Mouse (Mus musculus) E14TG2a.4 (cell line): ENCODE measurements around the gene Fam81a.
A peak's percentile ranks its signal among the peaks of the same experiment; 100 is the strongest.

Experiments used
- H3K27me3 ChIP-seq: 2 replicates; pipeline ENCODE4 v1.6.1; 2014; ENCODE audit warnings: low read length, control low read depth; ENCODE audit not compliant: insufficient read depth
- H3K36me3 ChIP-seq: 2 replicates; pipeline ENCODE4 v1.6.1; 2014; ENCODE audit warnings: low read length, control low read depth; ENCODE audit not compliant: insufficient read depth
- H3K4me1 ChIP-seq: replicated peaks from 2 replicates; pipeline ENCODE4 v1.6.1; 2014; ENCODE audit warnings: low read depth, low read length, control low read depth
- H3K4me3 ChIP-seq: replicated peaks from 2 replicates; pipeline ENCODE4 v1.5.1; 2014; ENCODE audit warnings: mild to moderate bottlenecking, low read length
- H3K9me3 ChIP-seq: 2 replicates; pipeline ENCODE4 v1.6.1; 2014; ENCODE audit warnings: low read length, control low read depth
- CTCF ChIP-seq: conservative IDR thresholded peaks from 2 replicates; pipeline ENCODE4 v1.5.1; 2014; ENCODE audit warnings: low read length
- NANOG ChIP-seq: IDR thresholded peaks from 2 replicates; pipeline ENCODE4 v1.6.1; 2014; ENCODE audit warnings: borderline replicate concordance, low read length, mixed read lengths
- POU5F1 ChIP-seq: IDR thresholded peaks from 2 replicates; pipeline ENCODE4 v1.6.1; 2014; ENCODE audit warnings: low read length, borderline replicate concordance

The Fam81a gene

DNA sequence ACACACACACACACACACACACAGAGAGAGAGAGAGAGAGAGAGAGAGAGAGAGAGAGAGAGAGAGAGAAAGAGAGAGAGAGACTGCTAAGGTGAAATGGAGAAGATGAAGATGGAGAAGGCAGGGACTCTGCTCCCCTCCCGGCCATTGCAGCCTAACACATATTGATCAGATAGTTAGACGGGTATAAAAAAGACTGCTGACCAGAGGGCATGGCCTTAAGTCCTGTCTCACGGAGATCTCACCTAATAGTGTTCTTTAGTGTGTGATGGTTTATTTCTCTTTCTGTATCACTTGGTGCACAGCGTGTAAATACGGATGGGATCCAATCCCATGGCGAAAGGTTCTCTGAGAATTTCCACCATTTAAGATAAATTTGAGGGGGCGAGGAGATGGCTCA lies at the start of gene Fam81a:
TSS of gene Fam81a (minus strand) at position 101 of the 400 bp plus-strand sequence.
- H3K27me3 ChIP-seq, result peaks cover 15% of the 10 kb centered on the region
- H3K4me3 ChIP-seq, result peak within 1 kb of the TSS; percentile 89
- peaks cover 7% of the 10 kb centered on the region; the same call in 1 of the 2 replicates for H3K9me3 ChIP-seq
- TF ChIP-seq POU5F1 (no peak), CTCF (no peak), NANOG (no peak)
- no peaks in the 10 kb centered on the region for H3K36me3 ChIP-seq
- H3K4me1 ChIP-seq, result peaks cover 71% of the 10 kb centered on the region

DNA sequence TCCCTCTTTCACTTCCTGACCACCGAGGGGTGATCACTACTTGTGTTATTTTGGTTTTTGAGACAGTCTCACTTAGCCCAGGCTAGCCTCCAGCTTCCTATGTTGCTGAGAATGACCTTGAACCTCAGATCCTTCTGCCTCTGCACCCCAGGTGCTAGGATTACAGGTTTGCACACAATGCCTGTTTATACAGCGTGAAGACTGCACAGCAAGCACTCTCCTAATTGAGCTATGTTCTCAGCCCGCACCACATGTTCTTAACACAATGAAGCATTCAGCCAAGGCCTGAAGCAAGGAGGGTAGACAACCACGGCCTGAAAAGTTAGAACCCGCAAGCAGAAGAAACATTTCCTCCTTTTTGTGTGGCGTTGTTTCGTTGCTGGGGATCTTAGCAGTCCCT lies 40.3 kb upstream of the Fam81a start:
- TF ChIP-seq POU5F1, result no peak
- TF ChIP-seq CTCF, result no peak
- peak; percentile 79; the same call in 1 of the 2 replicates for TF ChIP-seq NANOG
- Histone ChIP-seq H3K4me3 (no peak overlapping the region), H3K4me1 (peaks cover 31% of the 10 kb centered on the region), H3K36me3 (peaks cover 5% of the 10 kb centered on the region; the same call in 1 of the 2 replicates), H3K9me3 (no peaks in the 10 kb centered on the region), H3K27me3 (0 out of 2 replicates have a peak, but pooled peaks cover 2% of the 10 kb centered on the region)

DNA sequence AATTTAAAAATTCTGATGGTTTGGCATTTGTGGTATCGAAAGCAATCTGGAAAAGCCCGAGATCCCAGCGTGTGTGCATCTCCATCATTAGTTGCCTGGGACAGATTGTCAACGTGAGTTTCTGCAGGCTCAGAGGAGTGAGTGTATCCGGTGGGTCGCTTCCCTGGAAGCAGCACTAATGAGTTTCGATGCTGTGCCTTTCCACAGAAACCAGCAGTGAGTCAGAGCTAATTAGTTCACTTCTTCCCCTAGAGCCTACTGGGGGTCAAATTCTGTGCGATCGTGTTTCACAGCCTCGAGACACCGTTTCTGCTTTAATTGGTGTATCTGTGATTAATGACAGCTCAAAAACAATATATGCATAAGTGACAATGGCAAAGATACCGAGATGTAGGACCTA lies 39.4 kb upstream of the Fam81a start:
- Histone ChIP-seq H3K27me3 (0 out of 2 replicates have a peak, but pooled peaks cover 2% of the 10 kb centered on the region), H3K4me3 (no peak overlapping the region), H3K4me1 (peaks cover 35% of the 10 kb centered on the region), H3K9me3 (no peaks in the 10 kb centered on the region), H3K36me3 (no peaks in the 10 kb centered on the region)
- TF ChIP-seq NANOG, result no peak
- TF ChIP-seq CTCF, result no peak
- TF ChIP-seq POU5F1, result no peak

DNA sequence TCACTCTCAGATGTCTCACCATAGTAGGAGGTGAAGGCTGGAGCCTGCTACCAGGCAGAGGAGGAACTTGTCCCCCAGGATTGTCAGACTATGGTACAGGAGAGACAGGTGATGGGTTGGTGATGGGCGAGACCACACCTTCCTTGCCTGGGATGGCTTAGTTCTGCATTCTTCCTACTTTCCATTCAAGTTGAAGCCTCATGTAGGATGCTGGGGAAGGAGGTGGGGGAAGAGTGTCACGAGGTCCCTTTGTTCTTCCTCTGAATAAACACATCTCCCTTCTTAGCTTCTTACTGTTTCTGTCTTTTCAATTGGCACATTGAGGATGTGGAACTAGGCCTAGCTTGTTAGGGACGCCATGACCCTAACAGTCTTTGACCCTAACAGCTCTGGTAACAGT lies 33.9 kb upstream of the Fam81a start:
- no peaks in the 10 kb centered on the region for H3K9me3 ChIP-seq
- H3K36me3 ChIP-seq, result no peaks in the 10 kb centered on the region
- peaks cover 51% of the 10 kb centered on the region for H3K4me1 ChIP-seq
- H3K27me3 ChIP-seq, result 0 out of 2 replicates have a peak, but pooled peaks cover 2% of the 10 kb centered on the region
- no peak overlapping the region for H3K4me3 ChIP-seq
- TF ChIP-seq POU5F1, result no peak
- TF ChIP-seq CTCF, result no peak
- no peak for TF ChIP-seq NANOG

DNA sequence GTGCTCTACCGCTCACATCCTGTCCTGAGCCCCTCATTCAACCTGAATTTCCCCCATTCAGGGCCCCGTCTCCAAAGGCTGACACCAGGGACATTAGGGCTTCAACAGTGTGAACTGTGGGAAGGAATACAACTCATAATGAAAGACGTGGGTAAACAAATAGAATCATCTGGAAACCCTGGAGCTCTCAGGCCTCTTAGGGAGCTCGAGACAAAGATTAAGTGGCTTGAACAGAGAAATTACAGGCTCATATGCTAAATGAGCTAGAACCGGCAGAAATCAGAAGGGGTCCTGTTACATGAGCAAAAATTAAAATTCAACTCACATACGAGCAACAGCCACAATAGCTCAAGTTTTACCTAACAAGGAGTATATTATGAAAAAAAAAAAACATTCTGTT lies 32.5 kb upstream of the Fam81a start:
- H3K27me3 ChIP-seq, result 0 out of 2 replicates have a peak, but pooled peaks cover 4% of the 10 kb centered on the region
- TF ChIP-seq NANOG (no peak), CTCF (no peak), POU5F1 (no peak)
- no peak overlapping the region for H3K4me3 ChIP-seq
- no peaks in the 10 kb centered on the region for H3K9me3 ChIP-seq
- no peaks in the 10 kb centered on the region for H3K36me3 ChIP-seq
- H3K4me1 ChIP-seq, result peaks cover 48% of the 10 kb centered on the region

DNA sequence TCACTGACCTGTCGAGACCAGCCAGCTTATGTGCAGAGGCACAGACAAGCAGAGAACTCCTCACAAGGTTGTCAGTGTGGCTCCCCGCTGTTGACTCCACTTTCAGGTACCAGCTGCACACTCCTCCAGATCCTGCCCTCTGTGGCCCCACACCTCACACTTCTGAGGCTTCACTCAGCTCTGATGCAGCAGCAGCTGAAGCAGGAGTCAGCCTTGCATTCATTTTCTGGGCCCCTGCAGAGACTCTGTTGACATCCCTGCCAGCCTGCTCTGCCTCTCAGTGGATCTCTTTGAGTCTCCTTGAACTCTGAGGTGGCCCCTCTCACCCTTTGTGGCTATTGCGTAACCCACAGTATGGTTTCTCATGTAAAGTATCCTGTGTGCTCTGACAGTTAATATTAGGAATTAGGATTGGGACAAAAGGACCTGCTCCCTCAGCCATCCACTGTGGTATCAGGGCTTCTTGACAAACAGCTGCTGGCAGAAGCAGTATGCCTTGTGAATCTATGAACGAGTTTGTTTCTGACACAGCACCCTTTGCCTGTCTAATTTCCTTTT lies 32.0 kb upstream of the Fam81a start:
- no peaks in the 10 kb centered on the region for H3K9me3 ChIP-seq
- no peak overlapping the region for H3K4me3 ChIP-seq
- H3K4me1 ChIP-seq, result peaks cover 48% of the 10 kb centered on the region
- TF ChIP-seq CTCF (no peak), NANOG (no peak)
- H3K27me3 ChIP-seq, result 0 out of 2 replicates have a peak, but pooled peaks cover 4% of the 10 kb centered on the region
- H3K36me3 ChIP-seq, result no peaks in the 10 kb centered on the region

DNA sequence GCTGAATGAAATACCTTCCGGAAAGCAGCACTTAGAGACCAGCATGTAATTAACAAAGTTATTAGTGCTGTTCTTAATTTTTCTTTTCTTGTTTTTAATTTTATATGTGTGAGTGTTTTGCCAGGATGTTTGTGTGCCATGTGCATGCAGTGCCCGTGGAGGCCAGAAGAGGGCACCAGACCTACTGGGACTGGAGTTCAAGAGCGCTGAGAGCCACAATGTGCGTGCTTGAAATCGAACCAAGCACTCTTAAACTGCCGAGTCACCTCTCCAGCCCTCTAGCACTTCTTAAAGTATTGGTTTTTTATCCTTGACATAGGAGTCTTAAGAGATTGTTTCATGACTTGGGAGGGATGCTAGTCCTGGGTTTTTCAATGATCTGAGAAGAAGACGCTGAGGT lies 26.6 kb upstream of the Fam81a start:
- H3K4me1 ChIP-seq, result peaks cover 8% of the 10 kb centered on the region
- peak; percentile 96 for TF ChIP-seq CTCF
- TF ChIP-seq NANOG, result no peak
- H3K9me3 ChIP-seq, result no peaks in the 10 kb centered on the region
- H3K27me3 ChIP-seq, result 0 out of 2 replicates have a peak, but pooled peaks cover 4% of the 10 kb centered on the region
- H3K36me3 ChIP-seq, result no peaks in the 10 kb centered on the region
- peak overlapping the region; percentile 26; the same call in 1 of the 2 replicates for H3K4me3 ChIP-seq

DNA sequence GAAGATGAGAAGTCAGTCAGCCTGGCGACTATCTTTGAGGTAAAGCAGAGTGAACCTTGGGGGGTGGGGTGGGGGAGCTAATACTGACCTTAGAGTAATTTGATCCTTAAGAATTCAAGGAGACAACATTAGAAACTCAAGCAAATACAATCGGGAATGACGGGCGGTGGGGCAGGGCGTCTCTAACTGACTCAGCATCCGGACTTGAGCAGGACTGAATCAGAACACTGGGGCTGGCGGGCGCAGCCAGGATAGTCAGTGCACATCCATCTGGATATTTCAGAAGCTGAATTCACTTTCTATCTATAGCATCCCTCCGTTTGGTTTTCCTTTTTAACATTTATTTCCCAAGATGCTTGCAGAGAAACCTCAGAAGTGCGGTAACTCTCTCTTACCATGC lies 17.7 kb upstream of the Fam81a start:
- H3K9me3 ChIP-seq, result no peaks in the 10 kb centered on the region
- H3K27me3 ChIP-seq, result no peaks in the 10 kb centered on the region; the same call in 1 of the 2 replicates
- H3K36me3 ChIP-seq, result no peaks in the 10 kb centered on the region
- H3K4me1 ChIP-seq, result peaks cover 54% of the 10 kb centered on the region
- no peak overlapping the region for H3K4me3 ChIP-seq
- TF ChIP-seq CTCF (no peak), NANOG (no peak), POU5F1 (no peak)

DNA sequence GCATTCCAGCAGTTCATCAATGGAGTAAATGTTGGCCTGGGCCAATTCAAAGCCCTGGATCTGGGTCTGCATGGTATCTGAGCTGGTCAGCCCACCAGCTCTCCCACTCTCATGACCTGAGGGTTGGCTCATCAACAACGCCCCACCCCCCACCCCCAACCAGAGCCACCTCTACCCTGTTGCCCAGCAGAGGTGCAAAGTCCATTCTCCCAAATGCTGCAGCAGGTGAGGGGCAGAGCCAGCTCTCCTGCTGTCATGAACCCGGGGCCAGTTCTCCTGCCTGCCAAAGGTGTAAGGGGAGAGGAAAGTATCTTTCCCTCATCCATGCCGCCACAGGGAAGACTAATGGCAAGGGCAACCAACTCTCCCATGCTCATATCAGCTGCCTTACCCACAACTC lies 5.3 kb upstream of the Fam81a start:
- peaks cover 28% of the 10 kb centered on the region for H3K4me1 ChIP-seq
- no peak for TF ChIP-seq CTCF
- TF ChIP-seq NANOG, result no peak
- no peak for TF ChIP-seq POU5F1
- H3K36me3 ChIP-seq, result no peaks in the 10 kb centered on the region
- no peak overlapping the region for H3K4me3 ChIP-seq
- H3K27me3 ChIP-seq, result peaks cover under 1% of the 10 kb centered on the region
- H3K9me3 ChIP-seq, result peaks cover 7% of the 10 kb centered on the region; the same call in 1 of the 2 replicates
